Comparison of ENCODE assay signal across 30 mouse cellular contexts in the genomic region with DNA sequence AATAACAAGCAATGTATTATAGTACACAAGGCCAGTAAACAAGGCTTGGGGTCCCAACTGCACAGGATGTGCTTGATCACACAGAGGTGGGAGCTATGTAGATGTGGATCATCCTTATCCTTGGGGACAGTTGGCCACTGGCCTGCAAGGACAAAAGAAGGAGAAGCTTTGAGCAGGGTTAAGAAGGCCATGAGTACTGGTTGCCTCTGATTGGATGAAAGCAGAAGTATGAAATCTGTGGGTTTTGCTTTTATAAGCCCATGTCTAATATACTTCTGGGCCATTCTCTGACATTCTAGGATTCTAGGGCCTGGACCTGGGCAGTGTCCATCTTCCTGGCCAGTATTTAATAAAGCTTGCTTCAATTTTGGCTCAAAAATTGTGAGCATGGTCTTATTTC. TPM values are rescaled to one million over a fixed set of nuclear protein-coding genes. Genes with fewer than 3 reads are reported as not detected.
DNase-seq lines count a peak whose midpoint lies in the region; ATAC-seq and TF ChIP-seq lines count a peak whose summit lies in the region.
"Had no signal": no experiment of that assay in that cellular context is flagged by ENCODE, and none has a peak within 500 bp of the region (broad histone marks: within the 10 kb centered on the region; RNA-seq: fewer than 3 reads in every experiment).

No protein-coding gene starts in this region.

- H3K9ac ChIP-seq in liver, postnatal 0 days (replicated peaks): no peak overlapping the region
- H3K9ac ChIP-seq: embryonic facial prominence, embryonic 13.5 days; forebrain, embryonic 13.5 days; heart, embryonic 13.5 days; hindbrain, embryonic 14.5 days had no signal

- H3K4me1 ChIP-seq in liver, postnatal 0 days (ENCODE audit: insufficient read depth): 0 out of 2 replicates have a peak, but pooled peaks cover 9% of the 10 kb centered on the region
- no peaks in the 10 kb centered on the region for H3K4me1 ChIP-seq in midbrain, embryonic 10.5 days
- H3K4me1 ChIP-seq: embryonic facial prominence, embryonic 10.5 days; embryonic facial prominence, embryonic 13.5 days; forebrain, embryonic 13.5 days; heart, embryonic 10.5 days had no signal

- no peak for DNase-seq in liver, postnatal 0 days
- DNase-seq in liver: no peak
- peak; percentile 19 for DNase-seq in splenic B cell, adult 2 months (ENCODE audit: low read depth, low spot score)
- DNase-seq in midbrain, embryonic 10.5 days (ENCODE audit: low spot score): no peak
- DNase-seq in MN1 (ENCODE audit: low spot score): no peak
- no peak for DNase-seq in right cerebral cortex, postnatal 10 days (ENCODE audit: low spot score in 2 of 2)
- DNase-seq: adrenal gland, adult 2 months; adrenal gland, postnatal 14 days; cerebellum, adult 11 months; cerebellum, adult 2 months; cerebellum, adult 9-11 months; cerebellum, postnatal 25 days; embryo, embryonic 11 days; gastrocnemius, postnatal 25 days; heart, adult 2 months; heart, postnatal 14 days; heart, postnatal 4 days had no signal

- TF ChIP-seq CTCF in liver, postnatal 0 days (IDR thresholded peaks at IDR 0.05; ENCODE audit: low read depth): no peak

- peak overlapping the region; percentile 33; the same call in 1 of the 2 replicates for H3K4me2 ChIP-seq in liver, postnatal 0 days (ENCODE audit: low read depth, low read length)
- H3K4me2 ChIP-seq: embryonic facial prominence, embryonic 13.5 days; forebrain, embryonic 13.5 days; heart, embryonic 13.5 days; hindbrain, embryonic 14.5 days had no signal

- H3K27ac ChIP-seq in liver, postnatal 0 days (ENCODE audit: low read depth): no peak overlapping the region
- H3K27ac ChIP-seq in midbrain, embryonic 10.5 days (replicated peaks): no peak overlapping the region
- H3K27ac ChIP-seq: embryonic facial prominence, embryonic 10.5 days; embryonic facial prominence, embryonic 13.5 days; forebrain, embryonic 13.5 days; heart, adult 2 months; heart, embryonic 10.5 days; heart, embryonic 13.5 days; hindbrain, embryonic 14.5 days; hindbrain, postnatal 0 days had no signal

- H3K9me3 ChIP-seq in liver, postnatal 0 days (ENCODE audit: low read length): no peaks in the 10 kb centered on the region
- no peaks in the 10 kb centered on the region for H3K9me3 ChIP-seq in midbrain, embryonic 10.5 days (replicated peaks)
- H3K9me3 ChIP-seq: embryonic facial prominence, embryonic 10.5 days; embryonic facial prominence, embryonic 13.5 days; forebrain, embryonic 13.5 days; G1E; heart, embryonic 10.5 days; heart, embryonic 13.5 days had no signal

- TF ChIP-seq EP300 in liver, postnatal 0 days (IDR thresholded peaks at IDR 0.05; ENCODE audit: low read depth): no peak

- H3K27me3 ChIP-seq in liver, postnatal 0 days (ENCODE audit: insufficient read depth, low read length): 0 out of 2 replicates have a peak, but pooled peaks cover 3% of the 10 kb centered on the region
- H3K27me3 ChIP-seq in splenic B cell, adult 2 months (ENCODE audit: control insufficient read depth, insufficient read depth, low read length, poor library complexity, severe bottlenecking): no peaks in the 10 kb centered on the region; the same call in 1 of the 2 replicates
- no peaks in the 10 kb centered on the region for H3K27me3 ChIP-seq in midbrain, embryonic 10.5 days (ENCODE audit: low read depth, poor library complexity, severe bottlenecking)
- H3K27me3 ChIP-seq: embryonic facial prominence, embryonic 13.5 days; forebrain, embryonic 13.5 days; heart, embryonic 13.5 days had no signal

- ATAC-seq in liver, postnatal 0 days: no peak
- peak; percentile 65 for ATAC-seq in granulocyte monocyte progenitor cell, adult 5-6 weeks (replicated peaks; ENCODE audit: poor library complexity, severe bottlenecking)
- peak; percentile 33 for ATAC-seq in megakaryocyte progenitor cell, adult 5-6 weeks (replicated peaks; ENCODE audit: poor library complexity)
- ATAC-seq: forebrain, embryonic 13.5 days; forebrain, embryonic 16.5 days; hindbrain, postnatal 0 days; inflammation-experienced regulatory T-cells, adult 6 months had no signal

- H3K36me3 ChIP-seq in liver, postnatal 0 days (replicated peaks; ENCODE audit: insufficient read depth, low read length): no peaks in the 10 kb centered on the region
- H3K36me3 ChIP-seq in splenic B cell, adult 2 months (ENCODE audit: control insufficient read depth, insufficient read depth, low read length, poor library complexity, severe bottlenecking): no peaks in the 10 kb centered on the region; the same call in 1 of the 2 replicates
- no peaks in the 10 kb centered on the region for H3K36me3 ChIP-seq in midbrain, embryonic 10.5 days
- H3K36me3 ChIP-seq: embryonic facial prominence, embryonic 10.5 days; embryonic facial prominence, embryonic 13.5 days; G1E; heart, embryonic 10.5 days; heart, embryonic 13.5 days had no signal

- no peak overlapping the region for H3K4me3 ChIP-seq in liver, postnatal 0 days (ENCODE audit: low read depth, low read length)
- no peak overlapping the region for H3K4me3 ChIP-seq in midbrain, embryonic 10.5 days
- H3K4me3 ChIP-seq: embryonic facial prominence, embryonic 10.5 days; embryonic facial prominence, embryonic 13.5 days; erythroblast, embryonic 14.5 days; forebrain, embryonic 13.5 days; heart, adult 2 months; heart, embryonic 10.5 days; heart, embryonic 13.5 days had no signal

RNA-seq across cellular contexts. Expression of gene Nucb2, which starts 28.3 kb away (rescaled TPM):
- 4.9 and 6.2 TPM in 2 replicates for polyA plus RNA-seq in liver, postnatal 0 days (2015; fragmentation: Nextera tagmentation; extraction: Ambion mirVana)
- 39.3 and 55.1 TPM in 2 replicates for total RNA-seq in granulocyte monocyte progenitor cell, adult 5-6 weeks (2014; fragmentation: Nextera tagmentation)
- 87.7 and 106 TPM in 2 replicates for total RNA-seq in granulocyte monocyte progenitor cell, adult 5-6 weeks (2017)
- total RNA-seq in megakaryocyte progenitor cell, adult 5-6 weeks (2015): 93.7 and 123 TPM in 2 replicates
- total RNA-seq in megakaryocyte progenitor cell, adult 5-6 weeks (2017): 119 TPM in 2 replicates
- 11.7 and 11.8 TPM in 2 replicates for polyA plus RNA-seq in midbrain, embryonic 10.5 days (2016; fragmentation: Nextera tagmentation; extraction: Ambion mirVana)
- polyA plus RNA-seq: erythroblast, embryonic 14.5 days had no signal

RNA-seq across cellular contexts. Expression of gene Pik3c2a, which starts 32.6 kb away (rescaled TPM):
- polyA plus RNA-seq in liver, postnatal 0 days (2015; fragmentation: Nextera tagmentation; extraction: Ambion mirVana): 4.1 and 4.8 TPM in 2 replicates
- 13.2 and 24.8 TPM in 2 replicates for total RNA-seq in granulocyte monocyte progenitor cell, adult 5-6 weeks (2014; fragmentation: Nextera tagmentation)
- total RNA-seq in granulocyte monocyte progenitor cell, adult 5-6 weeks (2017): 12.8 and 13.8 TPM in 2 replicates
- total RNA-seq in megakaryocyte progenitor cell, adult 5-6 weeks (2015): 16.9 and 18.0 TPM in 2 replicates
- total RNA-seq in megakaryocyte progenitor cell, adult 5-6 weeks (2017): 11.4 and 16.3 TPM in 2 replicates
- 23.2 and 28.6 TPM in 2 replicates for polyA plus RNA-seq in midbrain, embryonic 10.5 days (2016; fragmentation: Nextera tagmentation; extraction: Ambion mirVana)
- polyA plus RNA-seq: erythroblast, embryonic 14.5 days had no signal
